Mouse (Mus musculus) kidney, postnatal 36 days (tissue): ENCODE results near the gene Gm10639.
"Not testable (repeated sequence)": the region's sequence is repeated elsewhere in the genome, so short reads cannot be mapped to it uniquely, and the experiment has no call there.

Source experiments
- DNase-seq, 2 experiments: peaks; one replicate each; pipeline ENCODE4 v3.0.0; 2021 to 2022; ENCODE audit warnings: mixed read lengths in 2 of 2

Gene Gm10639

GRCm38 (mm10) chr9:78289723-78290122 is at the start of gene Gm10639:
Gene Gm10639 (plus strand): TSS chr9:78289923.
- DNase-seq: not testable (repeated sequence)

GRCm38 (mm10) chr9:78255683-78256470 is 33.8 kb upstream of the Gm10639 start:
- peak; percentile 50 to 74 for DNase-seq

- not testable (repeated sequence) for DNase-seq
Observed at GRCm38 (mm10) chr9:78256914-78257313, 32.8 kb upstream of the Gm10639 start, which contains the start of gene Gm3776. Gene Gm3776 (plus strand): TSS chr9:78257129.

- peak; percentile 47 to 65 for DNase-seq
Observed at GRCm38 (mm10) chr9:78259688-78260087, 30.0 kb upstream of the Gm10639 start.

GRCm38 (mm10) chr9:78270945-78271344 is 18.8 kb upstream of the Gm10639 start:
- not testable (repeated sequence) for DNase-seq

GRCm38 (mm10) chr9:78282002-78282711 is 7.6 kb upstream of the Gm10639 start:
- DNase-seq: peak; percentile 75 to 84

GRCm38 (mm10) chr9:78289063-78289462 is 660 bp upstream of the Gm10639 start:
- not testable (repeated sequence) for DNase-seq

GRCm38 (mm10) chr9:78292462-78292861 is 2.7 kb downstream of the Gm10639 start:
- not testable (repeated sequence) for DNase-seq

GRCm38 (mm10) chr9:78293683-78294082 is 4.0 kb downstream of the Gm10639 start:
- DNase-seq: peak; percentile 23 to 53

- peak; percentile 10 to 25 for DNase-seq
Observed at GRCm38 (mm10) chr9:78294781-78295180, 5.1 kb downstream of the Gm10639 start.

GRCm38 (mm10) chr9:78296089-78296488 is 6.4 kb downstream of the Gm10639 start:
- DNase-seq: peak; percentile 46 to 76

- no peak for DNase-seq
Observed at GRCm38 (mm10) chr9:78298232-78298631, 8.5 kb downstream of the Gm10639 start.

- DNase-seq: not testable (repeated sequence)
Observed at GRCm38 (mm10) chr9:78299143-78299542, 9.4 kb downstream of the Gm10639 start.

GRCm38 (mm10) chr9:78308122-78308521 is 18.4 kb downstream of the Gm10639 start:
- not testable (repeated sequence) for DNase-seq

- no peak for DNase-seq
Observed at GRCm38 (mm10) chr9:78314696-78315095, 25.0 kb downstream of the Gm10639 start, which contains the start of gene Omt2a. Gene Omt2a (minus strand): TSS chr9:78314796.

- peak in 1 of 2 experiments; percentile 21 for DNase-seq
Observed at GRCm38 (mm10) chr9:78319499-78319898, 29.8 kb downstream of the Gm10639 start.

- DNase-seq: not testable (repeated sequence)
Observed at GRCm38 (mm10) chr9:78327289-78327688, 37.6 kb downstream of the Gm10639 start, which contains the start of gene Omt2b. Gene Omt2b (plus strand): TSS chr9:78327589.

- DNase-seq: peak in 1 of 2 experiments; percentile 37
Observed at GRCm38 (mm10) chr9:78337050-78337449, 47.3 kb downstream of the Gm10639 start.

GRCm38 (mm10) chr9:78340324-78340723 is 50.6 kb downstream of the Gm10639 start:
- DNase-seq: peak in 1 of 2 experiments; percentile 70

- DNase-seq: peak in 1 of 2 experiments; percentile 21
Observed at GRCm38 (mm10) chr9:78342494-78342893, 52.8 kb downstream of the Gm10639 start.

- DNase-seq: peak; percentile 33 to 47
Observed at GRCm38 (mm10) chr9:78343055-78343454, 53.3 kb downstream of the Gm10639 start.

- not testable (repeated sequence) for DNase-seq
Observed at GRCm38 (mm10) chr9:78345235-78345634, 55.5 kb downstream of the Gm10639 start.

GRCm38 (mm10) chr9:78347004-78347403 is 57.3 kb downstream of the Gm10639 start:
- peak; percentile 18 to 72 for DNase-seq
